Mouse (Mus musculus) lung, adult 2 months (tissue): Measurements from ENCODE around the gene Cela1.

Experiments
- CTCF ChIP-seq: fragments of 200-500 bp; IDR thresholded peaks from 2 replicates; pipeline ENCODE4 v1.5.1; 2011; ENCODE audit warnings: mild to moderate bottlenecking, low read length, control low read depth; ENCODE audit not compliant: insufficient read depth
- POLR2A ChIP-seq: fragments of 200-500 bp; IDR thresholded peaks from 2 replicates; pipeline ENCODE4 v1.6.1; 2011; ENCODE audit warnings: low read depth, mild to moderate bottlenecking, control low read depth, low read length, borderline replicate concordance; ENCODE audit errors: extremely low read depth

GRCm38 (mm10) chr15:100706226-100706625 is 18.5 kb upstream of the Cela1 start:
- TF ChIP-seq CTCF (no peak), POLR2A (no peak)
